Comparison of ENCODE assay signal across 27 mouse cellular contexts in the genomic region with DNA sequence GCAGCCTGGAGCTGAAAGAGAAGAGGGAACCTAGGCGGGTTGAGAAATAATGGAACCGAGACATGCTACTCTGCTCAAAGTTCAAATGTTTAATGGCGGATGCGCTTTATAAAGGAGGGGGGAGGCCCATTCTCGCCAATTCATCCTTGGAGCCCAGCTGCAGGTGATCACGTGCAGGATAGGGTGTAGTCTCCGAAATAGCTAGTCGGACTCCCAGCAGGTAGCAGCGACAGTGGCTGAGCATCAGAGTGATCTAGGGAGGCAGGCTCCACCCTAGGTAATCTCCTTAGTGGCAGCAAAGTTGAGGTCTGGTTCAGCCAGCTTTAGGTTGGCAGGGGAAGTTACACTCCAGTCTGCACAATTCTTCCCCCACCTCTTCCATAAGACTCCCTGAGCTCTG.
"Had no signal": no experiment of that assay in that cellular context is flagged by ENCODE, and none has a peak within 500 bp of the region (broad histone marks: within the 10 kb centered on the region; RNA-seq: fewer than 3 reads in every experiment).

No protein-coding gene starts in this region.

- H3K4me1 ChIP-seq: heart, embryonic 10.5 days; heart, embryonic 12.5 days; hindbrain, embryonic 13.5 days; hindbrain, embryonic 15.5 days; intestine, embryonic 15.5 days; kidney, embryonic 15.5 days; limb, embryonic 10.5 days had no signal

- H3K9me3 ChIP-seq: heart, embryonic 10.5 days; heart, embryonic 12.5 days; hindbrain, embryonic 13.5 days; hindbrain, embryonic 15.5 days; intestine, embryonic 15.5 days; kidney, embryonic 15.5 days; limb, embryonic 10.5 days; limb, embryonic 12.5 days; liver, embryonic 13.5 days; liver, embryonic 15.5 days had no signal

- H3K36me3 ChIP-seq: heart, embryonic 10.5 days; intestine, embryonic 15.5 days; liver, embryonic 15.5 days had no signal

- DNase-seq: gastrocnemius, adult 2 months; gastrocnemius, postnatal 10 days; gastrocnemius, postnatal 25 days; heart, adult 18-20 months; heart, postnatal 10 days; heart, postnatal 36 days; kidney, adult 18-20 months; kidney, adult 9 months; kidney, postnatal 10 days; kidney, postnatal 25 days; kidney, postnatal 4 days; liver; liver, embryonic 13.5 days; liver, postnatal 0 days had no signal

- ATAC-seq: inflammation-experienced regulatory T-cells, adult 6 months; intestine, embryonic 15.5 days; intestine, postnatal 0 days; liver, postnatal 0 days had no signal

- H3K27me3 ChIP-seq: heart, embryonic 12.5 days; hindbrain, embryonic 13.5 days; hindbrain, embryonic 15.5 days; intestine, embryonic 15.5 days; kidney, embryonic 15.5 days; limb, embryonic 12.5 days; liver, embryonic 13.5 days; liver, embryonic 15.5 days had no signal

- H3K4me3 ChIP-seq: gastrocnemius, adult 2 months; heart, embryonic 10.5 days; heart, embryonic 12.5 days; hindbrain, embryonic 13.5 days; hindbrain, embryonic 15.5 days; intestine, embryonic 15.5 days; kidney, embryonic 15.5 days; layer of hippocampus, adult 2 months; left cerebral cortex, adult 2 months; limb, embryonic 10.5 days; limb, embryonic 12.5 days; liver, embryonic 13.5 days; liver, embryonic 15.5 days had no signal
